Mouse (Mus musculus) limb, embryonic 14.5 days (tissue): ENCODE results near the gene Stambpl1. TPM values are rescaled to one million over a fixed set of nuclear protein-coding genes. Genes with fewer than 3 reads are reported as not detected.

Source experiments
- ATAC-seq: fragments of 200-750 bp; cut with Nextera tagmentation; 2 replicates; pipeline ENCODE4 v1.8.0; 2017; ENCODE audit warnings: low read depth, moderate number of reproducible peaks, moderate TSS enrichment; ENCODE audit not compliant: low FRiP score
- DNase-seq: peaks from one replicate; pipeline ENCODE4 v3.0.0-alpha.2; 2015; ENCODE audit warnings: low spot score
- H3K27ac ChIP-seq: fragments of 300-500 bp; sonication (generic); replicated peaks from 2 replicates; pipeline ENCODE4 v1.5.1; 2014; ENCODE audit warnings: low read depth, mild to moderate bottlenecking, low read length, moderate library complexity, mixed read lengths
- H3K27me3 ChIP-seq: fragments of 300-500 bp; sonication (generic); 2 replicates; pipeline ENCODE4 v1.6.1; 2014; ENCODE audit warnings: low read length, mixed read lengths; ENCODE audit not compliant: control insufficient read depth, insufficient read depth
- H3K36me3 ChIP-seq: fragments of 300-500 bp; sonication (generic); 2 replicates; pipeline ENCODE4 v1.6.1; 2014; ENCODE audit warnings: mild to moderate bottlenecking, low read length, moderate library complexity, mixed read lengths; ENCODE audit not compliant: control insufficient read depth, insufficient read depth
- H3K4me1 ChIP-seq: fragments of 300-500 bp; sonication (generic); 2 replicates; pipeline ENCODE4 v1.6.1; 2014; ENCODE audit warnings: antibody characterized with exemption, low read length, mixed read lengths; ENCODE audit not compliant: control insufficient read depth, insufficient read depth
- H3K4me2 ChIP-seq: fragments of 300-500 bp; sonication (generic); replicated peaks from 2 replicates; pipeline ENCODE4 v1.6.1; 2014; ENCODE audit warnings: low read depth, mild to moderate bottlenecking, low read length, moderate library complexity; ENCODE audit not compliant: severe bottlenecking
- H3K4me3 ChIP-seq: fragments of 300-500 bp; sonication (generic); replicated peaks from 2 replicates; pipeline ENCODE4 v1.5.1; 2014; ENCODE audit warnings: low read length
- H3K9ac ChIP-seq: fragments of 300-500 bp; sonication (generic); 2 replicates; pipeline ENCODE4 v1.6.1; 2014; ENCODE audit warnings: mild to moderate bottlenecking, low read depth, low read length, moderate library complexity; ENCODE audit not compliant: severe bottlenecking
- H3K9me3 ChIP-seq: fragments of 300-500 bp; sonication (generic); 2 replicates; pipeline ENCODE4 v1.6.1; 2016; ENCODE audit warnings: low read length; ENCODE audit not compliant: control insufficient read depth
- POLR2A ChIP-seq: fragments of 200-500 bp; IDR thresholded peaks from 2 replicates; pipeline ENCODE4 v1.8.0; 2012; ENCODE audit warnings: inconsistent platforms, mild to moderate bottlenecking, moderate library complexity, borderline replicate concordance; ENCODE audit not compliant: insufficient read depth, insufficient read length; ENCODE audit errors: extremely low read depth
- WGBS: fragments of 180-500 bp; shearing (Covaris S2); extraction: QIAGEN DNeasy Blood & Tissue Kit; methylation state at CpG from one replicate; pipeline ENCODE4 v1.1.7; 2014; 5-methylcytosine and 5-hydroxymethylcytosine counted together
- polyA plus RNA-seq, 2 experiments: library from polyadenylated mRNA; depleted of rRNA in 1 of 2; stranded (reverse) in 1 of 2; unstranded in 1 of 2; fragments of >200 nt; fragmentation: Nextera tagmentation in 1 of 2; extraction: Ambion mirVana in 1 of 2; gene quantifications; 2 replicates each; pipeline versions ENCODE4 v1.2.1 to v1.2.3; 2012 to 2014

Gene Stambpl1
- polyA plus RNA-seq, 2 experiments, result 9.0 to 14.8 TPM

GRCm38 (mm10) chr19:34209031-34209430, 17.0 kb downstream of the Stambpl1 start:
- no peaks in the 10 kb centered on the region for H3K36me3 ChIP-seq
- H3K4me1 ChIP-seq, result no peaks in the 10 kb centered on the region; the same call in 1 of the 2 replicates
- TF ChIP-seq POLR2A, result no peak
- 77% methylated on average over 3 of the region's 3 CpGs for WGBS
- H3K4me3 ChIP-seq, result no peak overlapping the region
- ATAC-seq, result no peak
- no peaks in the 10 kb centered on the region for H3K9me3 ChIP-seq
- no peak for DNase-seq
- no peaks in the 10 kb centered on the region for H3K27me3 ChIP-seq
- H3K4me2 ChIP-seq, result no peak overlapping the region
- no peak overlapping the region for H3K27ac ChIP-seq
- H3K9ac ChIP-seq, result no peak overlapping the region

- Histone ChIP-seq H3K4me3 (no peak overlapping the region), H3K36me3 (no peaks in the 10 kb centered on the region), H3K9ac (no peak overlapping the region), H3K4me1 (no peaks in the 10 kb centered on the region; the same call in 1 of the 2 replicates), H3K4me2 (no peak overlapping the region), H3K27ac (no peak overlapping the region), H3K27me3 (no peaks in the 10 kb centered on the region), H3K9me3 (no peaks in the 10 kb centered on the region)
- no peak for ATAC-seq
- DNase-seq, result no peak
- WGBS, result 69% methylated on average over 8 of the region's 8 CpGs
- TF ChIP-seq POLR2A, result no peak
These were observed 18.0 kb downstream of the Stambpl1 start for GRCm38 (mm10) chr19:34209930-34210581.

GRCm38 (mm10) chr19:34210841-34211240, 18.8 kb downstream of the Stambpl1 start:
- Histone ChIP-seq H3K4me3 (no peak overlapping the region), H3K27ac (no peak overlapping the region), H3K4me1 (no peaks in the 10 kb centered on the region; the same call in 1 of the 2 replicates), H3K9me3 (no peaks in the 10 kb centered on the region), H3K9ac (no peak overlapping the region), H3K4me2 (no peak overlapping the region), H3K36me3 (no peaks in the 10 kb centered on the region), H3K27me3 (no peaks in the 10 kb centered on the region)
- WGBS, result 63% methylated on average over 2 of the region's 2 CpGs
- DNase-seq, result no peak
- no peak for TF ChIP-seq POLR2A
- ATAC-seq, result no peak

- Histone ChIP-seq H3K9me3 (no peaks in the 10 kb centered on the region), H3K27ac (no peak overlapping the region), H3K4me1 (peaks cover 4% of the 10 kb centered on the region; the same call in 1 of the 2 replicates), H3K9ac (no peak overlapping the region), H3K4me3 (no peak overlapping the region), H3K36me3 (no peaks in the 10 kb centered on the region), H3K4me2 (no peak overlapping the region), H3K27me3 (no peaks in the 10 kb centered on the region)
- WGBS, result 85% methylated on average over 12 of the region's 12 CpGs
- DNase-seq, result no peak
- TF ChIP-seq POLR2A, result no peak
- no peak for ATAC-seq
These were observed 20.6 kb downstream of the Stambpl1 start for GRCm38 (mm10) chr19:34212489-34213250.

- no peak for TF ChIP-seq POLR2A
- ATAC-seq (no peak), DNase-seq (no peak)
- Histone ChIP-seq H3K9me3 (no peaks in the 10 kb centered on the region), H3K9ac (no peak overlapping the region), H3K4me2 (no peak overlapping the region), H3K4me3 (no peak overlapping the region), H3K4me1 (peaks cover 4% of the 10 kb centered on the region; the same call in 1 of the 2 replicates), H3K27me3 (no peaks in the 10 kb centered on the region), H3K27ac (no peak overlapping the region), H3K36me3 (no peaks in the 10 kb centered on the region)
These were observed 21.2 kb downstream of the Stambpl1 start for GRCm38 (mm10) chr19:34213251-34213645.
